Mouse (Mus musculus) R1 (cell line): ENCODE results near the gene Dync1li1.

Experiments used
- DNase-seq: peaks from one replicate; pipeline ENCODE4 v3.0.0-alpha.2; 2018; ENCODE audit warnings: low read depth, low spot score

Dync1li1 gene

GRCm38 (mm10) chr9:114768066-114768465, 79.5 kb downstream of the Dync1li1 start:
- no peak for DNase-seq

GRCm38 (mm10) chr9:114770224-114770623, 81.6 kb downstream of the Dync1li1 start:
- DNase-seq, result no peak

GRCm38 (mm10) chr9:114771565-114771964, 83.0 kb downstream of the Dync1li1 start:
- DNase-seq, result no peak
